Mouse (Mus musculus): Measurements from ENCODE around the gene Svep1. TPM values are rescaled to one million over a fixed set of nuclear protein-coding genes. Genes with fewer than 3 reads are reported as not detected.

Svep1 gene
- polyA plus RNA-seq, 1 experiment from 2014 or later, result 2.6 TPM

DNA sequence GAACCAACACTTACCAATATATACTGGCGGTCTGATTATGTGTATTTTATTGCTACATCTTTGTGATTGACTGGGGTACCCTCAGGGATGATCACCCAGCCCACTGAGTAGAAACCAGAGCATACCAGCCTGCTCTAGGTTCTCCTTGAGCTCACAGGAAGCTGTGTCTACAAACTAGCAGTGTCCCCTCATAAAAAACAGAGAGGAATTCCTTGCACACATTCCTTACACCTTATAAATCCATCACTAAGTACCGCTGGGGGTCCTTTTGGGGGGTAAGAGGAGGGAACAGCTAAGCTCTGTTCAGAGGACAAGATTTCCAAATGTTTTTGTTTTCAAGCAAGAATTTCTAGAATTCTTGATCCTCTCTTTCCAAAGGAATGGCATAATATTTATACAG is 36.7 kb downstream of the Svep1 start:
- Histone ChIP-seq H3K27me3 (ENCODE audit: control insufficient read depth, insufficient read depth, low read length) (no peaks in the 10 kb centered on the region), H3K9me3 (ENCODE audit: control insufficient read depth, low read length) (no peaks in the 10 kb centered on the region), H3K36me3 (ENCODE audit: control insufficient read depth, insufficient read depth, low read length) (no peaks in the 10 kb centered on the region), H3K4me3 (ENCODE audit: low read depth, low read length) (no peak overlapping the region), H3K27ac (replicated peaks) (0 out of 2 replicates have a peak overlapping the region, but pooled peaks have one; percentile 35), H3K4me1 (replicated peaks; ENCODE audit: control insufficient read depth, insufficient read depth) (no peaks in the 10 kb centered on the region), H3K4me2 (replicated peaks; ENCODE audit: low read depth) (no peak overlapping the region), H3K9ac (ENCODE audit: low read length) (no peak overlapping the region)
- no peak for DNase-seq (ENCODE audit: low spot score)
- WGBS, result 64% methylated on average over 2 of the region's 2 CpGs
- TF ChIP-seq CTCF (IDR thresholded peaks at IDR 0.05; ENCODE audit: low read depth), result no peak
- no peak for ATAC-seq (ENCODE audit: low FRiP score, low TSS enrichment)

DNA sequence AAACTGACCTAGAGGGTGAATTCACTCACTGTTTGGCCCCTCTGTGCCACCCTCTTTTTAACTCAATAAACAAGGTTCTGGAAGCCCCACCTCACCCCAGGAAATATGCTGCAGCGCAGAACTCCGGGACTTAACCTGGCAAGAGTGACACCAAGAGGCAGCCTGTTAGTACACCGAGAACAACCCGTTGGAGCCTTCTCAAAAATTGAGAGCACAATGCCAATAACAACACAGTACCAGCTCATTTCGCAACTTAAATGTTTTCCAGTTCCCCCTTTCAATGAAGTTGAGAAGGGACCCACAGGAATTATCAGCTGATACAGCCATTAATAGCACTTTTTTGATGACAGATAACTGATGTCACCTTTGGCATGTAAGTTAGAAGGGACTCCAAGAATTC is 38.3 kb downstream of the Svep1 start:
- Histone ChIP-seq H3K27me3 (ENCODE audit: control insufficient read depth, insufficient read depth, low read length) (no peaks in the 10 kb centered on the region), H3K36me3 (ENCODE audit: control insufficient read depth, insufficient read depth, low read length) (no peaks in the 10 kb centered on the region), H3K9me3 (ENCODE audit: control insufficient read depth, low read length) (no peaks in the 10 kb centered on the region), H3K4me1 (replicated peaks; ENCODE audit: control insufficient read depth, insufficient read depth) (no peaks in the 10 kb centered on the region), H3K4me2 (replicated peaks; ENCODE audit: low read depth) (no peak overlapping the region), H3K4me3 (ENCODE audit: low read depth, low read length) (no peak overlapping the region), H3K9ac (ENCODE audit: low read length) (no peak overlapping the region), H3K27ac (replicated peaks) (no peak overlapping the region)
- 81% methylated on average over 5 of the region's 5 CpGs for WGBS
- TF ChIP-seq EP300 (optimal IDR thresholded peaks at IDR 0.05), result no peak
- no peak for TF ChIP-seq CTCF (IDR thresholded peaks at IDR 0.05; ENCODE audit: low read depth)
- DNase-seq (ENCODE audit: low spot score) (no peak), ATAC-seq (ENCODE audit: low FRiP score, low TSS enrichment) (no peak)

DNA sequence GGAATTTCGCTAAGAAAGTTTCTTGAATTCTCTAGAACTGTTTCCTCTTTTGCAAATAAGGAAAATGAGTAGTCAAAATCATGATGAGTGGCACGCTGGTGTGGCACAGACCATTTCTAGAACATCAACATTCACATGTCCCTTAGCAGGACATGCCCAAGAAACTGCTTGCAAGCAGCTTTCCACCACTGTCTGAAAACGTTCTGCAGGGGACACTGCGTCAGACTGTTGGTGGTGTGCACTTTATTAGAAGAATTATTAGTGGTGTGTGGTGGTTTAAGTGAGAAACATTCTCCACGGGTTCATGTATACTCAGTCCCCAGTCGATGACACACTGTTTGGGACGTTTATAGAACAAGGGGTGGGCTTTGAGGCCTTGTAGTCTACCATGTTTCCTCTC is 40.9 kb downstream of the Svep1 start:
- Histone ChIP-seq H3K9me3 (ENCODE audit: control insufficient read depth, low read length) (no peaks in the 10 kb centered on the region), H3K4me3 (ENCODE audit: low read depth, low read length) (no peak overlapping the region), H3K36me3 (ENCODE audit: control insufficient read depth, insufficient read depth, low read length) (no peaks in the 10 kb centered on the region), H3K4me1 (replicated peaks; ENCODE audit: control insufficient read depth, insufficient read depth) (no peaks in the 10 kb centered on the region), H3K27me3 (ENCODE audit: control insufficient read depth, insufficient read depth, low read length) (no peaks in the 10 kb centered on the region), H3K27ac (replicated peaks) (no peak overlapping the region), H3K4me2 (replicated peaks; ENCODE audit: low read depth) (no peak overlapping the region), H3K9ac (ENCODE audit: low read length) (no peak overlapping the region)
- WGBS, result 65% methylated on average over 7 of the region's 7 CpGs
- ATAC-seq (ENCODE audit: low FRiP score, low TSS enrichment), result no peak
- TF ChIP-seq CTCF (IDR thresholded peaks at IDR 0.05; ENCODE audit: low read depth) (no peak), EP300 (optimal IDR thresholded peaks at IDR 0.05) (no peak)
- DNase-seq (ENCODE audit: low spot score), result no peak

DNA sequence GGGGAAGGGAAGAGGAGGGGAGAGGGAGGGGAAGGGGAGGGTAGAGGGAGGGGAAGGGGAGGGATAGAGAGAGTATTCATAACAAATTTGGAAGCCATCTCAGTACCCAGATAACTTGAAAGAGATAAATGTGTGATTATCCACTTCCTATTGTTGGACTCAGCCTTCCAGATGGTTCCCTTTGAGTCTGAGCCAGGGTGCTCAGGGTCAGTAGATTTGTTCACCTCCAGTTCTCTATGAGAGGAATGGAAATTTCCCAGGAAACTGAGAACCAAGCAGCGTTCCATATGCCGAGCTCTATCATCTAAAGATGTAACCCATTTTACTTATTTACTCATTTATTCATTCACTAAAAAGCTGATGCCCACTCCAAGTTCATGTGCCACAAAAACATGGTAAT is 44.8 kb downstream of the Svep1 start:
- DNase-seq (ENCODE audit: low spot score) (no peak), ATAC-seq (ENCODE audit: low FRiP score, low TSS enrichment) (no peak)
- WGBS, result 79% methylated on average over 2 of the region's 2 CpGs
- H3K9me3 ChIP-seq (ENCODE audit: control insufficient read depth, low read length), result no peaks in the 10 kb centered on the region
- TF ChIP-seq CTCF (IDR thresholded peaks at IDR 0.05; ENCODE audit: low read depth) (no peak), EP300 (optimal IDR thresholded peaks at IDR 0.05) (no peak)
- no peaks in the 10 kb centered on the region for H3K4me1 ChIP-seq (replicated peaks; ENCODE audit: control insufficient read depth, insufficient read depth)
- H3K27ac ChIP-seq (replicated peaks), result no peak overlapping the region
- no peaks in the 10 kb centered on the region for H3K27me3 ChIP-seq (ENCODE audit: control insufficient read depth, insufficient read depth, low read length)
- H3K4me3 ChIP-seq (ENCODE audit: low read depth, low read length), result no peak overlapping the region
- no peak overlapping the region for H3K9ac ChIP-seq (ENCODE audit: low read length)
- H3K36me3 ChIP-seq (ENCODE audit: control insufficient read depth, insufficient read depth, low read length), result no peaks in the 10 kb centered on the region
- no peak overlapping the region for H3K4me2 ChIP-seq (replicated peaks; ENCODE audit: low read depth)

DNA sequence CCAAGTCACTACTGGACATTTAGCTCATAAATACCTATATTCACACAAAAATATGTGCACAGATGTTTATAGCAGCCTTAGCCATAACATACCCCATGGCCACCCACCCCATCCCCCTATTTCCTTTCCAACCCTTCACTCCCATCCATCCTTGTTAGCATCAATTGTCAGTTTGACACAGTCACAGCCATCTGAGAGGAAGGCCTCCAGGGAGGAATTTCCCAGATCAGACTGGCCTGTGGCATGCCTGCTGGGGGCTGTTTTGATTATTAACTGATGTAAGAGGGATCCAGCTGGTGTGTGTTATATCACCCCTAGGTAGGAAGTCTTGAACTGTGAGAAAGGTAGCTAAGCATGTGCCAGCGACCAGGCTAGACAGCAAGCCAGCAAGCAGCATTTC is 47.1 kb downstream of the Svep1 start:
- Histone ChIP-seq H3K9ac (ENCODE audit: low read length) (no peak overlapping the region), H3K27ac (replicated peaks) (no peak overlapping the region), H3K4me3 (ENCODE audit: low read depth, low read length) (no peak overlapping the region), H3K9me3 (ENCODE audit: control insufficient read depth, low read length) (no peaks in the 10 kb centered on the region), H3K4me2 (replicated peaks; ENCODE audit: low read depth) (no peak overlapping the region), H3K4me1 (replicated peaks; ENCODE audit: control insufficient read depth, insufficient read depth) (no peaks in the 10 kb centered on the region), H3K27me3 (ENCODE audit: control insufficient read depth, insufficient read depth, low read length) (no peaks in the 10 kb centered on the region), H3K36me3 (ENCODE audit: control insufficient read depth, insufficient read depth, low read length) (no peaks in the 10 kb centered on the region)
- 41% methylated on average over 1 of the region's 1 CpGs for WGBS
- ATAC-seq (ENCODE audit: low FRiP score, low TSS enrichment) (no peak), DNase-seq (ENCODE audit: low spot score) (no peak)
- TF ChIP-seq CTCF (IDR thresholded peaks at IDR 0.05; ENCODE audit: low read depth) (no peak), EP300 (optimal IDR thresholded peaks at IDR 0.05) (no peak)

- Histone ChIP-seq H3K4me1 (replicated peaks; ENCODE audit: control insufficient read depth, insufficient read depth) (peaks cover 2% of the 10 kb centered on the region; the same call in 1 of the 2 replicates), H3K4me2 (replicated peaks; ENCODE audit: low read depth) (no peak overlapping the region), H3K9ac (ENCODE audit: low read length) (no peak overlapping the region), H3K27me3 (ENCODE audit: control insufficient read depth, insufficient read depth, low read length) (no peaks in the 10 kb centered on the region), H3K4me3 (ENCODE audit: low read depth, low read length) (no peak overlapping the region), H3K9me3 (ENCODE audit: control insufficient read depth, low read length) (no peaks in the 10 kb centered on the region), H3K27ac (replicated peaks) (no peak overlapping the region), H3K36me3 (ENCODE audit: control insufficient read depth, insufficient read depth, low read length) (no peaks in the 10 kb centered on the region)
- WGBS, result 61% methylated on average over 3 of the region's 3 CpGs
- TF ChIP-seq CTCF (IDR thresholded peaks at IDR 0.05; ENCODE audit: low read depth), result no peak
- TF ChIP-seq EP300 (optimal IDR thresholded peaks at IDR 0.05), result no peak
- DNase-seq (ENCODE audit: low spot score), result no peak
- ATAC-seq (ENCODE audit: low FRiP score, low TSS enrichment), result no peak
These were observed 56.4 kb downstream of the Svep1 start for GRCm38 (mm10) chr4:58150301-58150700.
